Mouse (Mus musculus) neutrophil, adult 5-6 weeks (primary cell): ENCODE measurements around the gene Naa35. TPM values are rescaled to one million over a fixed set of nuclear protein-coding genes. Genes with fewer than 3 reads are reported as not detected.
"Not testable (repeated sequence)": the region's sequence is repeated elsewhere in the genome, so short reads cannot be mapped to it uniquely, and the experiment has no call there.

Experiments
- ATAC-seq: fragments of 151-379, 151-347 bp; 2 replicates; pipeline ENCODE4 v1.8.0; 2017; ENCODE audit warnings: mild to moderate bottlenecking, moderate TSS enrichment; ENCODE audit not compliant: insufficient number of reproducible peaks, poor library complexity, low FRiP score, severe bottlenecking; ENCODE audit errors: extremely low read depth
- total RNA-seq: library from RNA; stranded (forward); fragments of 200-1000 nt; gene quantifications from 2 replicates; pipeline ENCODE4 v1.2.3, GENCODE M21; 2017

The Naa35 gene
- total RNA-seq, 1 experiment from 2014 or later, result 69.7 TPM

DNA sequence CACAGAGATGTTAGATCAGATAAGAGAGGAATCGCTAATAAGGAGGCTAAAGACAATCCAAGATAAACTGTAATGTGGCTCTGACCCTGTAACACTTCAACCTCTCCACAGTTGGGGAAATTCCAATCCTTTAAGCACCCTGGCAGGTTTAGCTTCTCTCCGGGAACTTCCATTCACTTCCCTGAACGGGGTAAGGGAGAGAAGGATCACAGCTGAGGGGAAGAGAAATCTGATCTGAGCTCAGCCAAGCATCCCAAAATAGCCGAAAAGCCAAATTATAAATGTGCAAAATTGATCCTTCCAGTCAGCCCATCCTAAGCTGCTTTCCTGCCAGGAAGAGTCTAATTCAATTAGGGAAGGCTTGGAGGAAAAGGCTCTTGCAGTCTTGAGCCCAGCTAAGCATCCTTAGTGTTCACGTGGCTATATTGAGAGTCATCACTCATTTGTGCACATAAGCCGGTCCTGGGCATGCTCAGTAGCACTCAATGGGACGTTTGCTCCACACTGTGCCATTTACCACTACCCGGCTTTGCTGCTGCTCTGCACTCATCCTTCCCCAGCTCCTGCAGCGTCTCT lies 19.0 kb upstream of the Naa35 start:
- no peak for ATAC-seq

DNA sequence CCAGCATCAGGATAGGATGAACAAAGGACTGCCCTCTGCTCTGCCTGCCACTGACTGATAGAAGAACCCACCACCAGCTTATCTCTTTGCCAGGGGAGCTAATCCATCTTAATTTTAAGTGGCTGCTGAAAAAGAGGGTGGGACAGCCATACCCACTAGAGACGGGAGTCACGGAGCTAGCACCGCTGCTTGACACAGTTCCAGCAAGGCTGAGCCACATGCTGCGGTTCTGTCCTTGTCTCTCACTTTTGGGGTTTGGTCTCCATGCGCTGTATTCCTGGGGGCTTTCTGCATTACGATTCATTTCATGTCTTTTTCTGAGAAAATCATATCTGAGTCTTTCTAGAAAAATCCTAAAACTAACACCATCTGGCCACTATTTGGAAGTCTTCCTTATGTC lies 14.0 kb upstream of the Naa35 start:
- no peak for ATAC-seq

- ATAC-seq, result no peak
Measured at GRCm38 (mm10) chr13:59572549-59572948, 12.5 kb upstream of the Naa35 start.

GRCm38 (mm10) chr13:59580954-59581353 lies 4.1 kb upstream of the Naa35 start:
- ATAC-seq, result no peak

DNA sequence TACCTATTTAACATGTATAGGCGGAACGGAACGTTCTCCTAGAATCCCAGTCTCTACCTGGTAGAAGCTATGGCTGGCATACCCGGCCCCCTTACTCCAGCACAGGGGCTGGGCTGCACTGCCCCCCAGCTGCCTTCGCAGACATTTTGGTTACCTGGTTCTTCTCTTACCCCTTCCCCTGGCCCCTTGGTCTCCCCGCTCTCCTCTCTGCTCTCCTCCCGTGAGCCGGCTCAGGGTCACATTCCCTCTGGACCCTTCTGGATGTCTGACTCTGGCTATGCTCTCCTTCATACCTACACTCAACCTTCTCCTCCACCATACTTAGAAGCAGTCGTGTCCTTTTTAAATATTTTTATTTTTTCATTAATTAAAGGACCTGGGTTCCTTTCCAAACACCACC lies 578 bp upstream of the Naa35 start:
- no peak for ATAC-seq

DNA sequence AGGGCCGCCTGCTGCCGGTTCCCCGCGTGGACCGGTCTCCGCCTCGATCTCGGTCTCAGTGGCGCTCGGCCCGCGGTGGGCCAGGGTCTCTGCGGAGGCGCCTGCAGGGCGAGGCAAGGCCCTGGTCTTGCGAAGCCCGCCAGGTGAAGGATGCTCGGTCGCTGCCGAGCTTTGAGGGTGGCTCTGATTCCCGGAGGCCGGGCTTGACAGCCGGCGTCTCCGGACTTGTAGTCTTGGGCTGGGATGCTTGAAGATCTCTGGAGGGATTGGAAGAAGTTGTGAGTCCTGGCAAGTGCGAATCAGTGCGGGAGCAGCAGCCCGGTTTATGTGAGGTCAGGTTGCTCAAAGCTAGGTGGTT lies 568 bp downstream of the Naa35 start:
- ATAC-seq, result no peak

DNA sequence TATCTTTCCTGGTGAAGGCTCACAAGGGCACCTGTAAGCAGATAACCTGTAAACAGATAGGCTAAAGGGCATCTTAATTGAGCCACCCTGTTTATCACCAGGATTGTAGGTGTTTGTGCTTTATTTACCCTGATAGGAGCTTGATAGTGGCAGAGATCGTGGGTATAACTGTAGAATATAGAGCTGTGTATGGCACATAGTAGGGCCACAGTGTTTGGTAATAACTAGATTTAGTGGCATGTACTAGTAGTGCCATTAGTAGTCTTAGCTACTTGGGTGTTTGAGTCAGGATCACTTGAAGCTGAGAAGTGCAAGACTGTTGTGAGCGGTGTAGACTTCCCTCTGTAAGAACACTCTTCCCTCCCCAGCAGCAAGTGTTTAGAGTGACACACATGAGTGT lies 2.1 kb downstream of the Naa35 start:
- no peak for ATAC-seq

- no peak for ATAC-seq
Measured at GRCm38 (mm10) chr13:59589672-59590071, 4.6 kb downstream of the Naa35 start.

- no peak for ATAC-seq
Measured at GRCm38 (mm10) chr13:59590691-59591090, 5.6 kb downstream of the Naa35 start.

DNA sequence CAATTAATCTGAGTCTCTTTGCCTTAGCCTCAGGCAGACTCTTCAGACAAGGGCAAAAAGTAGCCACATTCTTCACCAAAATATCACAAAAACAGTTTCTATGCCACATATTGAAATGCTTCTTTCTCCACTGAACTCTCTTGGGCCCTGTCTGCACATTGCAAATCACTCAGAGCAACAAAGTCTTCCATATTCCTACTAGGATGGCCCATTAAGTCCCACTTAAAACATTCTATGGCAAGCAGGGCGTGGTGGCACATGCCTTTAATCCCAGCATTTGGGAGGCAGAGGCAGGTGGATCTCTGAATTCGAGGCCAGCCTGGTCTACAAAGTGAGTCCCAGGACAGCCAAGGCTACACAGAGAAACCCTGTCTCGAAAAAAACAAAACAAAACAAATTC lies 7.0 kb downstream of the Naa35 start:
- ATAC-seq, result not testable (repeated sequence)

DNA sequence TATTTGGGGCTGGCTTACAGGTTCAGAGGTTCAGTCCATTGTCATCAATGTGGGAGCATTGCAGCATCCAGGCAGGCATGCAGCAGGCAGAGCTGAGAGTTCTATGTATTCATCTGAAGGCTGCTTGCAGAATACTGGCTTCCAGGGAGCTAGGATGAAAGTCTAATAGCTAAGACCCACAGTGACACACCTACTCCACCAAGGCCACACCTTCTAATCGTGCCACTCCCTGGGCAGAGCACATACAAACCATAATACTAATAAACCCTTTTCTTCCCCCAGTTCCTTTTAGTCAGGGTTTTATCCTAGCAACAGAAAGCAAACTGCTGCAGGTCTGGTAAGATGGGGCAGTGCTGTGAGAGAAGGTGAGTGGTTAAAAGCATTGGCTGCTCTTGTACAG lies 7.6 kb downstream of the Naa35 start:
- no peak for ATAC-seq

DNA sequence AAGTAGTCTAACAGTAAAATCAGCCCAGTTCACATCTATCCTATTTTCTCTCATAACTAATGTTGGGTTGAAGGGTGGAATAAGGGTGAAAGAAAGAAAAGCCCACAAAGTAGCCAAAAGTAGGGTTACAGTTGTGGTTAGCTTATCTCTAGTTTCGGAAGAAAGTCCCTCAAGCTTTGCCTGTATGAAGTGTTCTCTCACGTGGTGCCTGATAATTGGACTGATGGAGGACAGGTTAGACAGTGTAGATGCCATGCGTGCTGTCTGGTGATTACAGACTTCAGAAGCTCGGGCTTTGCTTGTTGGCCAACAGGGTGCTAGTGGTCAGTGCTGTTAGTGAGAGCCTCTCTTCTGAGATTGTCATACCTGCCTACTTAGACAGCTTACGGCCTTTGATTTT lies 18.0 kb downstream of the Naa35 start:
- no peak for ATAC-seq

GRCm38 (mm10) chr13:59604511-59604910 lies 19.5 kb downstream of the Naa35 start:
- no peak for ATAC-seq

DNA sequence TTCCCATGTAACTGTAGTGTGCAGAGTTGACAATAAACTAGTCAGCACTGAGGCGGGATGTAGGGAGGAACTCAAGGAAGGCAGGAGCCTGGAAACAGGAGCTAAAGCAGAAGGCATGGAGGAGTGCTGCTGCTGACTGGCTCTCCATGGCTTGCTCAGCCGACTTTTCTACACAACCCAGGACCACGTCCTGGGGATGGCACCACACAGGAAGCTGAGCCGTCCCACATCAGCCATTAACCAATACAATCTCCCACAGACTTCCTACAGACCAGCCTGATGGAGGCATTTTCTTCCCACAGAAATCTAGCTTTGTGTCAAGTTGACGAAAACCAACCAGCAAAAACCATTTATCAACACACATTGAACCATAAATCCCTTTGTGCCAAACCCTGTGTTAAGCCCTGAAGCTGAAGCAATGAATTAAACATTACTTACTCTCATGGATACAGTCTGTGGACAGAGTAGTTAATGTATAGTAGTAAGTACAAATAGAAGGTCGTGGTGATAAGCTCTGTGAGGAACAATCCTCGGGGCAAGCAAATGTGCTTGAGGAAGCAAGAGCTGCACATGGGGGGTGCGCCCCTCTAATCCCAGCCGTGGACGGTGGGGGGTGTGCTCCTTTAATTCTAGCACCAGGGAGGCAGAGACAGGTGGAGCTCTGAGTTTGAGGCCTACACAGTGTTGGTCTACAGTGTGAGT lies 20.3 kb downstream of the Naa35 start:
- ATAC-seq, result no peak

DNA sequence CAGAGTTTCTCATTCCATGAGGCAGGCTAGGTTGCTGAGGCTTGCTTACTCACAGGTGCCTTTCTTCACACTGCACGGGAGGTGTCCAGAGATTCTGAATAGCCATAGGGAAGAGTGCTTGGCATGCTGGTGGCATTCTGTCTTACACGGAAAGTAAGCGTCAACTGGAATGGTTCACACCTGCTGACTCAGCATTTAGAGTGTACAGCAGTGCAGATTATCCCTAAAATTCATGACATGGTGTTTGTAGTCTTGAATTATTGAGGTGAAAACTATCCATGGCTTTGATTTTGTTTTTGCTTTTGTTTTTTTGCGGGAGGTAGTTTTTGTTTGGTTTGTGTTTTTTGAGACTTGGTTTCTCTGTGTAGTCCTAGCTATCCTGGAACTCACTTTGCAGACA lies 24.8 kb downstream of the Naa35 start:
- ATAC-seq, result no peak

DNA sequence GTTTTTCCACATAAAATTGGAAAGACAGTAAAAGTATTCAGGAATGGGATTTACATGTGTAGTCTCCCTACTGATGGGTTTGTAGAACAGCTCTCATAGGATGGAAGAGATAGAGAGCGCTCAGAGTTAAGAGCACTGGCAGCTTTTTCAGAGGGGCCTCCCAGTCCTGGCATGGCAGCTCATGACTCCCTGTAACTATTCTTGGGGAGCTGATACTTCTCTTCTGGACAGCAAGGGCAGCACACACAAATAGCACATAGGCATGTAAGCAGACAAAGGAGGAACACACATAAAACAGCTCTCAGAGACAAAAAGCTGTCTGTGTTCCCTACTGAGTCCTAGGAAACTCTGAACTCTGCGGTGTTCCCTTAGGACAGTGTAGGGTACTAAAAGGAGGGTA lies 25.4 kb downstream of the Naa35 start:
- no peak for ATAC-seq

DNA sequence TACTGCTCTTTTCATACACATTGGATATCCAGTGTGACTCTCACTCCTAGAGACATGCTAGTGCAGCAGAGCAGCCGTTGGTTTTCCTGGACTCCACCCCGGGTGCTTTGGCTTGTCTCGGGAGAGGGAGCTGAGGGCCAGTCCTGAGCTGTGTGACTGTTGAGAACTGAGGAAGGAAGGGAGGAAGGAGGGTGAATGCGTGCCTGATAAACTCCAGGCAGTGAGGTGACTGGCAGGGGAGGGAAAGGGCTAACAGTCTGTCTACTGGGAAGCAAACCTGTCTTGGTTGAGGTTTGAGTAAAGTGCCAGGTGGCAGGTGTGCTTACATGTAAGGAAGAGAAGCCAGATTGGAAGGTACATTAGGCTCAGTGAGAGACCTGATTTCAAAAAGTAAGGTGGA lies 28.8 kb downstream of the Naa35 start:
- no peak for ATAC-seq

DNA sequence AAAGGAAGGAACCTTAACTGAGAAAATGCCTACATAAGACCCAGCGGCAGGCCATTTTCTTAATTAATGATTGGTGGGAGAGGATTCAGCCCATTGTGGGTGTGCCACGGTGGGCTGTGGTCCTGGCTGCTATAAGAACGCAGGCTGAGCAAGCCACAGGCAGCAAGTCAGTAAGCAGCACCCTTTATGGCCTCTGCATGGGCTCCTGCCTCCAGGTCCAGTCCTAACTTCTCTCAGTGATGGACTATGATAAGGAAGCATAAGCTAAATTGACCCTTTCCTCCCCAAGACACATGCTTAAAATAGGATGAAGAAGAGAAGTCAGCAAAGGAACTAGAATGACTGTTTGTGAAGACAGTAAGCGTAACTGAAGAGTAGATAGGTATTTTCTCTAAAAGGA lies 30.1 kb downstream of the Naa35 start:
- ATAC-seq, result no peak

GRCm38 (mm10) chr13:59615554-59615953 lies 30.5 kb downstream of the Naa35 start:
- no peak for ATAC-seq

- no peak for ATAC-seq
Measured at GRCm38 (mm10) chr13:59618463-59618862, 33.4 kb downstream of the Naa35 start.
